Mouse (Mus musculus) testis, postnatal 14 days (tissue): ENCODE results near the gene Hnf1a.

Experiments used
- DNase-seq: peaks from one replicate; pipeline ENCODE4 v3.0.0; 2021; ENCODE audit warnings: low spot score

Hnf1a gene

GRCm38 (mm10) chr5:114970824-114971227 is at the start of gene Hnf1a:
TSS of gene Hnf1a (minus strand) at chr5:114971094.
- DNase-seq = no peak

- no peak for DNase-seq
Measured at GRCm38 (mm10) chr5:115018813-115019212, 47.9 kb upstream of the Hnf1a start.

- no peak for DNase-seq
Measured at GRCm38 (mm10) chr5:115018270-115018669, 47.4 kb upstream of the Hnf1a start.

GRCm38 (mm10) chr5:115015121-115015520 is 44.2 kb upstream of the Hnf1a start:
- no peak for DNase-seq

- DNase-seq = no peak
Measured at GRCm38 (mm10) chr5:115014570-115014969, 43.7 kb upstream of the Hnf1a start.

GRCm38 (mm10) chr5:115013436-115013835 is 42.5 kb upstream of the Hnf1a start:
- no peak for DNase-seq

- DNase-seq = peak; percentile 79
Measured at GRCm38 (mm10) chr5:115011519-115012261, 40.8 kb upstream of the Hnf1a start.

GRCm38 (mm10) chr5:115011217-115011518 is 40.3 kb upstream of the Hnf1a start:
- no peak for DNase-seq

DNA sequence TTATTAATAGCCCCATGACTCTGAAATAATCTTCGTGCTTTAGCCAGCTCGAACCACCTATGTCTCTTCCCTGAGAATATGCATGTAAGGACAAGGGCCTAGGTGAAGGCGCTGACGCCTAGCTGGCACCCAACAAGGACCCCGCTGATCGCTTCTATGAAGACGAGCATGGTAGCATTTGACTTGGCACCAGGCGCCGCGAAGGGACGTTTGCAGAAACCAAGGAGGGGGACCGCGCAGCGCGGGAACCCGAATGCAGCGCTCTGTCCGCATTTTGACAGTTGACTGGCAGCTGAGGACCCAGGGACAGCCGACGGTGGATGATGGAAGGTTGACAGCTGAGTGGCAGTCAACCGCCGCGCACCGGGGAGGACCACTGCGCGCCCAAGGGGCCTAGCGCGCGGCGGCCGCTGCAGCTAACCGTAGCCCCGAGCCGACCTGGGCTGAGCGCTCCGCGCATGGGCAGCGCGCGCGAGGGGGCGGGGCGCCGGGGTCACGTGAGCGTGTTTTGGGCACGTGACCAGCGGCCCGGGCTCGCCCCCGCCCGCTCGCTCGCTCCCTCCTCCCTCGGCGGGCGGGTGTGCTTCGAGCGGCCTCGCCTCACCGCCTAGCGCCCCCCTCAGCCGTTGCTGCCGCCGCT is 39.8 kb upstream of the Hnf1a start, which contains the start of gene Sppl3:
Sppl3 (plus strand) TSS at position 561 of the 640 bp plus-strand sequence.
- peak; percentile 94 for DNase-seq

GRCm38 (mm10) chr5:115009961-115010360 is 39.1 kb upstream of the Hnf1a start:
- DNase-seq = no peak

GRCm38 (mm10) chr5:115009143-115009542 is 38.2 kb upstream of the Hnf1a start:
- DNase-seq = no peak

- no peak for DNase-seq
Measured at GRCm38 (mm10) chr5:115008307-115008706, 37.4 kb upstream of the Hnf1a start.

GRCm38 (mm10) chr5:115007768-115008167 is 36.9 kb upstream of the Hnf1a start:
- DNase-seq = no peak

GRCm38 (mm10) chr5:115003224-115003873 is 32.5 kb upstream of the Hnf1a start:
- no peak for DNase-seq

DNA sequence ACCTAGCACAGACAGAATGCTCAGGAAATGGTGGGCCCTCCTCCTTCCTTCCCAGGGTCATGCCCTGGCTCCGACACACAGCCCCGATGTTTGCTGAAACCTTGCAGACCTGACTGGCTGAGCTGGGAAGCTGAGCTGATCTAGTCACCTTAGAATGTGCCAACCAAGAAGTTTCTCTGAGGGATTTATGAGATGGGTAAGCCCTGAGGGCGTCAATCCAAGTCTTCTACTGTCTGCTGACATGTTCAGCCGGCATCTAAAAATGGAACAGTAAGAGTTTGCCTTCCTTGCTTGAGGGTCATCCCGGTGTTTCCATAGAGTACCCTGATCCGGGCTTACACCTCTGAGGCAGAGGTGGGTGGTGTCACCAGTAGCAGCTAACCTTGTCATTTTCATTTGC is 31.9 kb upstream of the Hnf1a start:
- DNase-seq = no peak

- DNase-seq = no peak
Measured at GRCm38 (mm10) chr5:115001464-115001863, 30.6 kb upstream of the Hnf1a start.

- no peak for DNase-seq
Measured at GRCm38 (mm10) chr5:115000503-115000902, 29.6 kb upstream of the Hnf1a start.

GRCm38 (mm10) chr5:114997327-114997726 is 26.4 kb upstream of the Hnf1a start:
- DNase-seq = no peak

DNA sequence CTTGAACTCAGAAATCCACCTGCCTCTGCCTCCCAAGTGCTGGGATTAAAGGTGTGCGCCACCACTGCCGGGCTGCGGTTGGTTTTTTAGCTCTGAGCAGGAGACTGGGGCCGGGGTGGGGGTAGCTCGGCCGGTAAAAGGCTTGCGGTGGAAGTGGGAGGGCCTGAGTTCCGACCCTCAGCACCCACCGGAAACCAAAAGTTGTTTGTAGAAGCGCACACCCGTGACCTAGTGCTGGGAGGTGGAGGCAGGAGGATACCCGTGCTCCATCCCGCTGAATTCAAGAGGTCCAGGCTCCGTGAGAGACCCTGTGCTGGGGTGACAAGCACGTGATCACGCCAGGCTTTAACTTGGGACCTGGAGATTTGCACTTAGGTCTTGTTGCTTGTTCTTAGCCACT is 25.6 kb upstream of the Hnf1a start:
- DNase-seq = no peak

DNA sequence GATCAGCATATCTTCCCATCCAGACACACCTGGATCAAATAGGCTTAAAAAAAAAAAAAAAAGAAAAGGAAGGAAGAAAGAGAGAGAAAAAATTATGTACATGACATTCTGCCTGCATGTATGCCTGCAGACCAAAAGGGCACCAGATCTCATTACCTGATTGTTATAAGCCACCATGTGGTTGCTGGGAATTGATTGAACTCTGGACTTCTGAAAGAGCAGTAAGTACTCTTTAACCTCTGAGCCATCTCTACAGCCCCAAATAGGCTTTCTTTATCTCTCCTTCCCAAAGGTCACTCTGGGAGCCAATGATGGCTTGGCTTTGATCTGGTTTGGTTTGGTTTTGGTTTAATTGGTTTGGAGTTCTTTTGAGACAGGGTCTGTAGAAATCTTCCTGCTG is 14.2 kb upstream of the Hnf1a start:
- DNase-seq = no peak

GRCm38 (mm10) chr5:114982001-114982400 is 11.1 kb upstream of the Hnf1a start:
- no peak for DNase-seq

DNA sequence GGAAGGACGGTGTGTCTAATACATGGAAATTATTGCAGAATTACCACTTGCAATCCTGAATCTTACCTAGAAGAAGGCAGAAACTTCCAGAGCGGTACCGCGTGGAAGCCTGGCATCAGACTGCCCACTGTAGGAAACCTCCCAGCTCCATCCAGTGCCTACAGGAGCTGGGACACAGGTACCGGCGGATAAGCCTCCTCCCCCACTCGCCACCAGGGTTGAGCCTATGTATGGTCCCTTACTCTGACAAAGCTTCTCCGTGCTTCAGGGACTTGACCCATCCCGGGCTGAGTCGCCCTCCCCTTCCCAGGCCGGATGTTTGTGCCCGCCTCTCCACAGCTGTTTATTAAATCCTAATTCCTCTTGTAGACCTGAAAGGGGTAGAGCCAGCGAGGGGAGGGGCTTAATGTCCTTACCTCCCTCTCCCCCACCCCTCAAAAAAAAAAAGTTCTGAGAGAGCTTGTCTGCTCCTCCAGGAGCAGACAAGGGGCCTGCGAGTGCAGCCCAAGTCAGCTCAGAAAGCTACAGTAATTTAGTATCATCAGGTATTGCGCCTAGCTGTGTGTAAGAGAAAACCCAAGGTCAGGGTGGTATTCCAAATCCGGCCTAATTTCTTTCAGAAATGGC is 9.3 kb upstream of the Hnf1a start:
- DNase-seq = no peak
